Mouse (Mus musculus) CH12.LX (cell line): ENCODE results near the gene Tmem138. TPM values are rescaled to one million over a fixed set of nuclear protein-coding genes. Genes with fewer than 3 reads are reported as not detected.

Experiments used
- DNase-seq: peaks from one replicate; pipeline ENCODE4 v3.0.0-alpha.2; 2013; ENCODE audit errors: extremely low read depth
- H3K27ac ChIP-seq: 2 replicates; pipeline ENCODE4 v1.5.1; 2012; ENCODE audit warnings: low read depth, mild to moderate bottlenecking, control low read depth, moderate library complexity; ENCODE audit not compliant: insufficient read depth
- H3K27me3 ChIP-seq: replicated peaks from 2 replicates; pipeline ENCODE3; 2012; ENCODE audit warnings: inconsistent platforms
- H3K36me3 ChIP-seq, 2 experiments: replicated peaks in 1 of 2; 2 replicates each; pipeline versions ENCODE3 to v1.6.1; 2012; ENCODE audit warnings: inconsistent platforms in 1 of 2, low read length in 1 of 2, mild to moderate bottlenecking in 1 of 2, mixed read lengths in 1 of 2, moderate library complexity in 1 of 2; ENCODE audit not compliant: control insufficient read depth in 1 of 2, insufficient read depth in 1 of 2
- H3K4me1 ChIP-seq, 2 experiments: 2 replicates each; pipeline ENCODE4 v1.6.1; 2012; ENCODE audit warnings: inconsistent platforms in 1 of 2, moderate library complexity in 1 of 2; ENCODE audit not compliant: insufficient read depth in 2 of 2, control insufficient read depth in 1 of 2
- H3K4me2 ChIP-seq: 2 replicates; pipeline ENCODE4 v1.6.1; 2012; ENCODE audit warnings: low read depth, mild to moderate bottlenecking, control low read depth; ENCODE audit not compliant: poor library complexity, insufficient read depth, severe bottlenecking
- H3K4me3 ChIP-seq, 3 experiments: fragments of 150-350 bp in 1 of 3; sonication (generic) in 1 of 3; replicated peaks in 1 of 3; 2 replicates each; pipeline versions ENCODE3 to v1.5.1; 2011 to 2012; ENCODE audit warnings: low read depth in 2 of 3, low read length in 2 of 3, mild to moderate bottlenecking in 2 of 3, moderate library complexity in 2 of 3, control low read depth in 1 of 3, improper control_type of control experiment in 1 of 3, inconsistent platforms in 1 of 3, mixed read lengths in 1 of 3; ENCODE audit not compliant: poor library complexity in 1 of 3
- H3K79me2 ChIP-seq: replicated peaks from 2 replicates; pipeline ENCODE4 v1.6.1; 2012; ENCODE audit warnings: mild to moderate bottlenecking, moderate library complexity; ENCODE audit not compliant: control insufficient read depth, poor library complexity, insufficient read depth, severe bottlenecking; ENCODE audit errors: extremely low read depth
- H3K9ac ChIP-seq: 2 replicates; pipeline ENCODE4 v1.6.1; 2012; ENCODE audit warnings: low read depth, mild to moderate bottlenecking, control low read depth, moderate library complexity; ENCODE audit not compliant: insufficient read depth
- H3K9me3 ChIP-seq: replicated peaks from 2 replicates; pipeline ENCODE3; 2012; ENCODE audit warnings: low read length, inconsistent platforms, mixed read lengths
- CHD2 ChIP-seq: IDR thresholded peaks from 2 replicates; pipeline ENCODE4 v1.6.1; 2011; ENCODE audit warnings: low read length, improper control_type of control experiment
- CTCF ChIP-seq, 2 experiments: IDR thresholded peaks in 1 of 2; conservative IDR thresholded peaks in 1 of 2; 2 replicates each; pipeline ENCODE4 v1.5.1; 2011 to 2012; ENCODE audit warnings: low read depth in 2 of 2, low read length in 2 of 2, improper control_type of control experiment in 1 of 2, inconsistent platforms in 1 of 2, mild to moderate bottlenecking in 1 of 2, moderate library complexity in 1 of 2
- E2F4 ChIP-seq: IDR thresholded peaks from 2 replicates; pipeline ENCODE4 v1.6.1; 2011; ENCODE audit warnings: low read depth, low read length, improper control_type of control experiment; ENCODE audit not compliant: insufficient replicate concordance
- ELF1 ChIP-seq: IDR thresholded peaks from 2 replicates; pipeline ENCODE4 v1.6.1; 2014; ENCODE audit warnings: low read depth, mild to moderate bottlenecking, inconsistent platforms, low read length, improper control_type of control experiment
- ETS1 ChIP-seq: conservative IDR thresholded peaks from 2 replicates; pipeline ENCODE4 v1.6.1; 2012; ENCODE audit warnings: low read depth, mild to moderate bottlenecking, inconsistent platforms, low read length, improper control_type of control experiment, moderate library complexity
- HCFC1 ChIP-seq: IDR thresholded peaks from 2 replicates; pipeline ENCODE4 v1.6.1; 2012; ENCODE audit warnings: low read depth, mild to moderate bottlenecking, inconsistent platforms, low read length, improper control_type of control experiment
- IRF4 ChIP-seq: IDR thresholded peaks from 2 replicates; pipeline ENCODE4 v1.6.1; 2014; ENCODE audit warnings: low read depth, mild to moderate bottlenecking, inconsistent platforms, low read length, improper control_type of control experiment
- JUN ChIP-seq: IDR thresholded peaks from 2 replicates; pipeline ENCODE4 v1.6.1; 2011; ENCODE audit warnings: low read depth, mild to moderate bottlenecking, low read length, improper control_type of control experiment, moderate library complexity; ENCODE audit not compliant: insufficient read depth
- JUND ChIP-seq: conservative IDR thresholded peaks from 2 replicates; pipeline ENCODE4 v1.6.1; 2011; ENCODE audit warnings: low read depth, low read length, improper control_type of control experiment
- KAT2A ChIP-seq: IDR thresholded peaks from 2 replicates; pipeline ENCODE4 v1.6.1; 2012; ENCODE audit warnings: low read length, improper control_type of control experiment, inconsistent platforms; ENCODE audit not compliant: insufficient replicate concordance
- MAX ChIP-seq: IDR thresholded peaks from 2 replicates; pipeline ENCODE4 v1.6.1; 2011; ENCODE audit warnings: low read length, improper control_type of control experiment
- MAZ ChIP-seq: IDR thresholded peaks from 2 replicates; pipeline ENCODE4 v1.6.1; 2012; ENCODE audit warnings: low read depth, mild to moderate bottlenecking, inconsistent platforms, low read length, improper control_type of control experiment, moderate library complexity
- MEF2A ChIP-seq: IDR thresholded peaks from 2 replicates; pipeline ENCODE4 v1.6.1; 2014; ENCODE audit warnings: low read depth, mild to moderate bottlenecking, inconsistent platforms, low read length, improper control_type of control experiment, borderline replicate concordance
- MXI1 ChIP-seq: IDR thresholded peaks from 2 replicates; pipeline ENCODE4 v1.6.1; 2011; ENCODE audit warnings: mild to moderate bottlenecking, low read depth, low read length, improper control_type of control experiment
- MYC ChIP-seq: IDR thresholded peaks from 2 replicates; pipeline ENCODE4 v1.6.1; 2011; ENCODE audit warnings: low read depth, mild to moderate bottlenecking, improper control_type of control experiment, low read length
- NELFE ChIP-seq: IDR thresholded peaks from 2 replicates; pipeline ENCODE4 v1.6.1; 2011; ENCODE audit warnings: low read depth, low read length, improper control_type of control experiment
- NRF1 ChIP-seq: IDR thresholded peaks from 2 replicates; pipeline ENCODE4 v1.6.1; 2014; ENCODE audit warnings: low read depth, mild to moderate bottlenecking, inconsistent platforms, low read length, improper control_type of control experiment, moderate library complexity
- PAX5 ChIP-seq: IDR thresholded peaks from 2 replicates; pipeline ENCODE4 v1.6.1; 2012; ENCODE audit warnings: low read length, inconsistent platforms, mixed read lengths
- POLR2A ChIP-seq: IDR thresholded peaks from 2 replicates; pipeline ENCODE4 v1.6.1; 2011; ENCODE audit warnings: low read depth, mild to moderate bottlenecking, improper control_type of control experiment, low read length
- POLR2AphosphoS2 ChIP-seq: IDR thresholded peaks from 2 replicates; pipeline ENCODE4 v1.6.1; 2011; ENCODE audit warnings: low read depth, low read length, improper control_type of control experiment
- RAD21 ChIP-seq: IDR thresholded peaks from 2 replicates; pipeline ENCODE4 v1.6.1; 2011; ENCODE audit warnings: low read depth, mild to moderate bottlenecking, low read length, improper control_type of control experiment, moderate library complexity
- RCOR1 ChIP-seq: conservative IDR thresholded peaks from 2 replicates; pipeline ENCODE4 v1.6.1; 2012; ENCODE audit warnings: low read depth, mild to moderate bottlenecking, inconsistent platforms, low read length, improper control_type of control experiment
- SIN3A ChIP-seq: IDR thresholded peaks from 2 replicates; pipeline ENCODE4 v1.6.1; 2012; ENCODE audit warnings: low read length, improper control_type of control experiment, inconsistent platforms
- SMC3 ChIP-seq: IDR thresholded peaks from 2 replicates; pipeline ENCODE4 v1.6.1; 2011; ENCODE audit warnings: low read depth, low read length, improper control_type of control experiment
- TBP ChIP-seq: conservative IDR thresholded peaks from 2 replicates; pipeline ENCODE4 v1.6.1; 2011; ENCODE audit warnings: low read depth, low read length, improper control_type of control experiment
- TCF12 ChIP-seq: IDR thresholded peaks from 2 replicates; pipeline ENCODE4 v1.6.1; 2014; ENCODE audit warnings: low read depth, mild to moderate bottlenecking, inconsistent platforms, low read length, improper control_type of control experiment
- UBTF ChIP-seq: IDR thresholded peaks from 2 replicates; pipeline ENCODE4 v1.6.1; 2012; ENCODE audit warnings: low read depth, mild to moderate bottlenecking, inconsistent platforms, low read length, improper control_type of control experiment, moderate library complexity
- USF1 ChIP-seq: IDR thresholded peaks from 2 replicates; pipeline ENCODE4 v1.6.1; 2014; ENCODE audit warnings: low read depth, mild to moderate bottlenecking, inconsistent platforms, low read length, improper control_type of control experiment
- USF2 ChIP-seq: conservative IDR thresholded peaks from 2 replicates; pipeline ENCODE4 v1.6.1; 2011; ENCODE audit warnings: low read depth, low read length, improper control_type of control experiment
- ZMIZ1 ChIP-seq: IDR thresholded peaks from 2 replicates; pipeline ENCODE4 v1.6.1; 2012; ENCODE audit warnings: low read depth, mild to moderate bottlenecking, inconsistent platforms, low read length, improper control_type of control experiment
- dilution Hi-C: fragments of 300-500 bp; cut with MboI; formaldehyde crosslinking; loops from 2 replicates; pipeline ENCODE4 v1.14.3; 2020; ENCODE audit warnings: low sequenced_read_pairs; ENCODE audit not compliant: extremely low pct_unique_long_range_greater_than_20kb, extremely low pct_ligation_motif_present
- in situ Hi-C: fragments of 300-500 bp; cut with MboI; formaldehyde crosslinking; loops from 3 replicates; pipeline ENCODE4 v1.14.3; 2019; ENCODE audit warnings: low sequenced_read_pairs, low pct_ligation_motif_present, low pct_unique_long_range_greater_than_20kb, mixed read lengths
- polyA plus RNA-seq: library from polyadenylated mRNA; unstranded; fragments of >175 nt; gene quantifications from 2 replicates; pipeline ENCODE4 v1.2.1, GENCODE M21; 2012; ENCODE audit warnings: low read depth; ENCODE audit not compliant: insufficient read length
- total RNA-seq, 2 experiments: library from RNA; depleted of rRNA; stranded (reverse); fragments of 300-350 nt in 1 of 2; fragments of >200 nt in 1 of 2; gene quantifications; 2 replicates each; pipeline ENCODE4 v1.2.3; 2012 to 2014

Tmem138 gene
- total RNA-seq (2012; rRNA removed) = 14.7 and 15.9 TPM in 2 replicates
- 14.0 and 14.1 TPM in 2 replicates for total RNA-seq (2014; rRNA removed)
- polyA plus RNA-seq = 25.8 and 30.9 TPM in 2 replicates

DNA sequence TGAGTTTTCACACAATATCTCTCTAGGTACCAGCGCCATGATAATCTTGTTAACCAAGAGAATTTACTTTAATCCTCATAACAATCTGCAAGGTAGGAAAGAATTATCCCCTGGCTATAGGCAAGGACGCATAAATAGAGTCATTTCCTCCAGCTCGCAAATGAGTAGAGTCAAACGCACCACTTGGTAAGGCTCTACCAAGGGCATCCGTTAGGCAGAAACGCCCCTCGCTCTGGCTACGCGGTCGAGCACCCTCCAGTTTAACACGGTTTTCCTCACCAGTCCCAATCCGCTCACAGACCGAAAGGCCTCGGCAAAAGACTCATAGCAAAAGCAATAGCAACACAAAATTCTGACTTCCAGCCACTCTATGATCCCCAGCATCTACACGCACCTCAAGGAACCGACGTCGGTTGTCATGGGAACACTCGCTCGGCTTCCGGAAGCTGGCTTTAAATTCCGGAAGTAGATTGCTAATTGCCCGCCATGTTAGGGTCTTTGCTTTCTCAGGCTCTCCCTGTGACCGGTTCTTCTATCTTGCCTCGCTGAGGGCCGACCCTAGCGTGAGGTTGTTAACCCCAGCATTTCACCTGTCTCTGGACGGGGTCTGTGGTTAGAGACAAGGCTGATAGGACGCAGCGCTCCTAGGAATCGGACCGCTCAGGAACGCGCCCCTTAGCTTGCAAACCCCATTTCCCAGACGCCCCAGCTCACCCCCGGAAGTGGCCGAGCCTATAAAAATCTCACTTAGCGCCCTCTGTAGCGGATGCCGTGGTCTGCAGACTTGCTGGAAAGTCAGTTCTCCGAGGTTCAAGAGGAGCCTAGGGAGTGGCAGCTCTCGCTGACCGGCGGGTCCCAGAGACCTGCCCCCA is at the start of gene Tmem138, which contains the start of gene Cyb561a3:
Gene Tmem138, minus strand, starts transcription at position 673 of the 872 bp plus-strand sequence.
Gene Cyb561a3, plus strand, starts transcription at position 483 of the 872 bp plus-strand sequence.
- TF ChIP-seq CTCF (conservative IDR thresholded peaks at IDR 0.05 in 1 of 2, IDR thresholded peaks at IDR 0.05 in 1 of 2; ENCODE audit: low read depth in 2 of 2, low read length in 2 of 2) (peak in 1 of 2 experiments; percentile 69; a peak in 2 of 4 replicates), CHD2 (peak; percentile 34; the same call in 1 of the 2 replicates), MAX (peak; percentile 22; the same call in 1 of the 2 replicates), MAZ (peak; percentile 86), SIN3A (peak; percentile 90), JUND (no peak), IRF4 (peak; percentile 19; the same call in 1 of the 2 replicates), POLR2AphosphoS2 (peak; percentile 80; the same call in 1 of the 2 replicates), USF1 (no peak), ZMIZ1 (peak; percentile 87; the same call in 1 of the 2 replicates), ELF1 (peak; percentile 94), RCOR1 (no peak), JUN (no peak), USF2 (no peak), MEF2A (peak; percentile 57; the same call in 1 of the 2 replicates), MXI1 (peak; percentile 95), NRF1 (no peak; the same call in 1 of the 2 replicates), HCFC1 (peak; percentile 85), ETS1 (0 out of 2 replicates have a peak, but pooled peaks have one; percentile 33), TCF12 (peak; percentile 83), TBP (peak; percentile 97), KAT2A (peak; percentile 23; the same call in 1 of the 2 replicates), MYC (0 out of 2 replicates have a peak, but pooled peaks have one; percentile 21), RAD21 (no peak; the same call in 1 of the 2 replicates), POLR2A (peak; percentile 92), NELFE (peak; percentile 93), PAX5 (no peak), UBTF (no peak), E2F4 (no peak), SMC3 (peak; percentile 25; the same call in 1 of the 2 replicates)
- H3K4me1 ChIP-seq = peaks cover 2 to 20% of the 10 kb centered on the region in 2 experiments; a peak in 3 of 4 replicates
- H3K79me2 ChIP-seq = peaks cover 40% of the 10 kb centered on the region
- peak within 1 kb of the TSS; percentile 73 for H3K9ac ChIP-seq
- H3K36me3 ChIP-seq = peaks cover 25 to 43% of the 10 kb centered on the region in 2 experiments
- H3K4me3 ChIP-seq = peak within 1 kb of the TSS; percentile 78 to 88 (median 82)
- H3K27me3 ChIP-seq = no peaks in the 10 kb centered on the region
- peak; percentile 94 for DNase-seq
- H3K27ac ChIP-seq = peak within 1 kb of the TSS; percentile 93
- peak within 1 kb of the TSS; percentile 88 for H3K4me2 ChIP-seq
- dilution Hi-C loops (no loop called here), in situ Hi-C loops (no loop called here)
- H3K9me3 ChIP-seq = no peaks in the 10 kb centered on the region
